Mouse (Mus musculus) liver, embryonic 13.5 days (tissue): ENCODE results near the gene Zranb1. TPM values are rescaled to one million over a fixed set of nuclear protein-coding genes. Genes with fewer than 3 reads are reported as not detected.

Experiments used
- polyA plus RNA-seq: library from polyadenylated mRNA; unstranded; fragments of >200 nt; fragmentation: Nextera tagmentation; extraction: Ambion mirVana; gene quantifications from 2 replicates; pipeline ENCODE4 v1.2.1, GENCODE M21; 2015

Gene Zranb1
- polyA plus RNA-seq, 1 experiment from 2014 or later, result 5.6 TPM

Other genes with a start within 250 kb of the Zranb1 start
- 19.1 and 21.4 TPM in 2 replicates for gene Fam53b, start 117.3 kb upstream of the Zranb1 start, polyA plus RNA-seq
- gene Eef1akmt2, start 78.5 kb upstream of the Zranb1 start, polyA plus RNA-seq, result 24.1 and 30.1 TPM in 2 replicates
- gene Abraxas2, start 71.9 kb upstream of the Zranb1 start, polyA plus RNA-seq, result 17.0 and 18.4 TPM in 2 replicates
- gene Fgfr2, start 192.2 kb downstream of the Zranb1 start, polyA plus RNA-seq, result 8.9 and 10.8 TPM in 2 replicates
- 11.4 and 13.9 TPM in 2 replicates for gene Ctbp2, start 193.2 kb downstream of the Zranb1 start, polyA plus RNA-seq